Mouse (Mus musculus): ENCODE results near the gene Atad2b.

DNA sequence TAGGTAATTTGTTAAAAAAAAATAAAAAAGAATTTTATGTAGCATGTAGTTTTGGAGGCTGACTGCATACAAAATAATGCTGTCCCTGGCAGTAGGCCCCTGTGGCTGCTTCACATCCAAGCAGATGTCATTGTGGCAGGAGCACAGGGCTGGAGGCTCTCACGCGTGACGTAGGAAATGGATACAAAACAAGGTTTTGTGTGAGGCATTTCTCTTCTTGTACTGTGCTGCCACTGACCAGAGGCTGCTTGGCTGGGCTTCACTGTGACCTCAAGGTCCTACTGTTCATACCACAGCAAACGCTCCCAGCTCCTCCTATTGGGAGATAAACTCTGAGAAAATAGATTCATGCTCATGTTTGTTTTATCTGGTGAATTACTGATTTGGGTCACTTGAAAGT is 36.0 kb downstream of the Atad2b start:
- TF ChIP-seq GATA1 (IDR thresholded peaks at IDR 0.05; ENCODE audit: borderline replicate concordance, low read length) (no peak), FLI1 (IDR thresholded peaks at IDR 0.05; ENCODE audit: low read length) (no peak)

All from megakaryocyte, embryonic 14.5 days (primary cell).